Mouse (Mus musculus) limb, embryonic 12.5 days (tissue): ENCODE results near the gene Trim2. TPM values are rescaled to one million over a fixed set of nuclear protein-coding genes. Genes with fewer than 3 reads are reported as not detected.

ENCODE experiments used
- ATAC-seq: fragments of 200-750 bp; cut with Nextera tagmentation; 2 replicates; pipeline ENCODE4 v1.8.0; 2017; ENCODE audit warnings: low read depth, moderate TSS enrichment; ENCODE audit not compliant: insufficient number of reproducible peaks, insufficient read depth, low FRiP score, low TSS enrichment
- H3K27ac ChIP-seq: fragments of 300-500 bp; sonication (generic); 2 replicates; pipeline ENCODE4 v1.5.1; 2016; ENCODE audit warnings: mild to moderate bottlenecking, moderate library complexity
- H3K27me3 ChIP-seq: fragments of 300-500 bp; sonication (generic); 2 replicates; pipeline ENCODE4 v1.6.1; 2016; ENCODE audit warnings: mild to moderate bottlenecking, moderate library complexity
- H3K36me3 ChIP-seq: fragments of 300-500 bp; sonication (generic); 2 replicates; pipeline ENCODE4 v1.6.1; 2016; ENCODE audit warnings: mild to moderate bottlenecking, moderate library complexity
- H3K4me1 ChIP-seq: fragments of 300-500 bp; sonication (generic); replicated peaks from 2 replicates; pipeline ENCODE4 v1.6.1; 2016
- H3K4me2 ChIP-seq: fragments of 300-500 bp; sonication (generic); 2 replicates; pipeline ENCODE4 v1.6.1; 2016; ENCODE audit warnings: mild to moderate bottlenecking, moderate library complexity
- H3K4me3 ChIP-seq: fragments of 300-500 bp; sonication (generic); replicated peaks from 2 replicates; pipeline ENCODE4 v1.5.1; 2016; ENCODE audit warnings: mild to moderate bottlenecking
- H3K9ac ChIP-seq: fragments of 300-500 bp; sonication (generic); replicated peaks from 2 replicates; pipeline ENCODE4 v1.6.1; 2016; ENCODE audit warnings: mild to moderate bottlenecking, moderate library complexity
- H3K9me3 ChIP-seq: fragments of 300-500 bp; sonication (generic); 2 replicates; pipeline ENCODE4 v1.6.1; 2016; ENCODE audit warnings: mild to moderate bottlenecking, moderate library complexity
- WGBS: fragments of 180-500 bp; shearing (Covaris S2); methylation state at CpG from one replicate; pipeline ENCODE4 v1.1.7; 2016; 5-methylcytosine and 5-hydroxymethylcytosine counted together
- polyA plus RNA-seq: library from polyadenylated mRNA; unstranded; fragments of >200 nt; fragmentation: Nextera tagmentation; extraction: Ambion mirVana; gene quantifications from 2 replicates; pipeline ENCODE4 v1.2.1, GENCODE M21; 2016

The Trim2 gene
- polyA plus RNA-seq, 1 experiment from 2014 or later = 18.5 TPM

GRCm38 (mm10) chr3:84218498-84218897 lies 88.2 kb downstream of the Trim2 start:
- no peak overlapping the region for H3K4me3 ChIP-seq
- H3K27me3 ChIP-seq = no peaks in the 10 kb centered on the region
- H3K4me1 ChIP-seq = peaks cover 16% of the 10 kb centered on the region
- no peaks in the 10 kb centered on the region for H3K9me3 ChIP-seq
- peak; percentile 21; the same call in 1 of the 2 replicates for ATAC-seq
- peak overlapping the region; percentile 13; the same call in 1 of the 2 replicates for H3K4me2 ChIP-seq
- WGBS = 54% methylated on average over 2 of the region's 2 CpGs
- no peak overlapping the region for H3K27ac ChIP-seq
- no peak overlapping the region for H3K9ac ChIP-seq
- H3K36me3 ChIP-seq = no peaks in the 10 kb centered on the region

- Histone ChIP-seq H3K27me3 (no peaks in the 10 kb centered on the region), H3K36me3 (no peaks in the 10 kb centered on the region), H3K9me3 (no peaks in the 10 kb centered on the region), H3K4me1 (peaks cover 16% of the 10 kb centered on the region), H3K27ac (0 out of 2 replicates have a peak overlapping the region, but pooled peaks have one; percentile 18), H3K9ac (no peak overlapping the region), H3K4me2 (peak overlapping the region; percentile 13; the same call in 1 of the 2 replicates), H3K4me3 (no peak overlapping the region)
- no peak for ATAC-seq
- 50% methylated on average over 4 of the region's 4 CpGs for WGBS
Measured at GRCm38 (mm10) chr3:84217961-84218351, 88.7 kb downstream of the Trim2 start.

GRCm38 (mm10) chr3:84217118-84217960 lies 89.3 kb downstream of the Trim2 start:
- Histone ChIP-seq H3K36me3 (no peaks in the 10 kb centered on the region), H3K27me3 (no peaks in the 10 kb centered on the region), H3K4me2 (0 out of 2 replicates have a peak overlapping the region, but pooled peaks have one; percentile 13), H3K4me1 (peaks cover 16% of the 10 kb centered on the region), H3K9me3 (no peaks in the 10 kb centered on the region), H3K4me3 (no peak overlapping the region), H3K27ac (0 out of 2 replicates have a peak overlapping the region, but pooled peaks have one; percentile 18), H3K9ac (no peak overlapping the region)
- WGBS = 66% methylated on average over 12 of the region's 12 CpGs
- ATAC-seq = no peak

- no peak for ATAC-seq
Measured at GRCm38 (mm10) chr3:84215743-84216360, 90.8 kb downstream of the Trim2 start.

GRCm38 (mm10) chr3:84215253-84215652 lies 91.4 kb downstream of the Trim2 start:
- H3K36me3 ChIP-seq = no peaks in the 10 kb centered on the region
- 75% methylated on average over 9 of the region's 9 CpGs for WGBS
- H3K4me3 ChIP-seq = no peak overlapping the region
- H3K27me3 ChIP-seq = no peaks in the 10 kb centered on the region
- no peaks in the 10 kb centered on the region for H3K9me3 ChIP-seq
- H3K4me1 ChIP-seq = peaks cover 16% of the 10 kb centered on the region
- no peak overlapping the region for H3K27ac ChIP-seq
- ATAC-seq = no peak
- no peak overlapping the region for H3K4me2 ChIP-seq
- H3K9ac ChIP-seq = no peak overlapping the region

More at GRCm38 (mm10) chr3:84215743-84216360, 90.8 kb downstream of the Trim2 start:
- Histone ChIP-seq H3K36me3 (no peaks in the 10 kb centered on the region), H3K4me3 (no peak overlapping the region), H3K9ac (no peak overlapping the region), H3K9me3 (no peaks in the 10 kb centered on the region), H3K27me3 (no peaks in the 10 kb centered on the region), H3K27ac (no peak overlapping the region), H3K4me2 (no peak overlapping the region), H3K4me1 (peaks cover 16% of the 10 kb centered on the region)
- WGBS = 78% methylated on average over 15 of the region's 15 CpGs

- WGBS = 85% methylated on average over 6 of the region's 6 CpGs
- H3K27me3 ChIP-seq = no peaks in the 10 kb centered on the region
Measured at GRCm38 (mm10) chr3:84214501-84214900, 92.2 kb downstream of the Trim2 start.

GRCm38 (mm10) chr3:84211340-84211875 lies 95.3 kb downstream of the Trim2 start:
- 85% methylated on average over 7 of the region's 7 CpGs for WGBS
- H3K4me2 ChIP-seq = no peak overlapping the region

More at GRCm38 (mm10) chr3:84214501-84214900, 92.2 kb downstream of the Trim2 start:
- Histone ChIP-seq H3K4me3 (no peak overlapping the region), H3K9ac (no peak overlapping the region), H3K9me3 (no peaks in the 10 kb centered on the region), H3K4me1 (peaks cover 16% of the 10 kb centered on the region), H3K4me2 (no peak overlapping the region), H3K27ac (no peak overlapping the region), H3K36me3 (no peaks in the 10 kb centered on the region; the same call in 1 of the 2 replicates)
- ATAC-seq = no peak

GRCm38 (mm10) chr3:84208917-84209513 lies 97.7 kb downstream of the Trim2 start:
- Histone ChIP-seq H3K4me3 (no peak overlapping the region), H3K27ac (no peak overlapping the region), H3K4me1 (no peaks in the 10 kb centered on the region), H3K9ac (no peak overlapping the region), H3K9me3 (no peaks in the 10 kb centered on the region), H3K4me2 (no peak overlapping the region), H3K36me3 (peaks cover 13% of the 10 kb centered on the region; the same call in 1 of the 2 replicates), H3K27me3 (no peaks in the 10 kb centered on the region)
- ATAC-seq = no peak
- 90% methylated on average over 7 of the region's 7 CpGs for WGBS

More at GRCm38 (mm10) chr3:84211340-84211875, 95.3 kb downstream of the Trim2 start:
- Histone ChIP-seq H3K36me3 (peaks cover 13% of the 10 kb centered on the region; the same call in 1 of the 2 replicates), H3K27ac (no peak overlapping the region), H3K27me3 (no peaks in the 10 kb centered on the region), H3K4me1 (0 out of 2 replicates have a peak, but pooled peaks cover 2% of the 10 kb centered on the region), H3K9ac (no peak overlapping the region), H3K9me3 (no peaks in the 10 kb centered on the region), H3K4me3 (no peak overlapping the region)
- no peak for ATAC-seq

GRCm38 (mm10) chr3:84208475-84208874 lies 98.2 kb downstream of the Trim2 start:
- 90% methylated on average over 7 of the region's 7 CpGs for WGBS
- Histone ChIP-seq H3K4me3 (no peak overlapping the region), H3K27me3 (no peaks in the 10 kb centered on the region), H3K27ac (no peak overlapping the region), H3K9me3 (no peaks in the 10 kb centered on the region), H3K4me2 (no peak overlapping the region), H3K9ac (no peak overlapping the region), H3K36me3 (peaks cover 13% of the 10 kb centered on the region; the same call in 1 of the 2 replicates), H3K4me1 (no peaks in the 10 kb centered on the region)
- no peak for ATAC-seq

GRCm38 (mm10) chr3:84207366-84207765 lies 99.3 kb downstream of the Trim2 start:
- H3K4me3 ChIP-seq = no peak overlapping the region
- H3K9ac ChIP-seq = no peak overlapping the region
- no peaks in the 10 kb centered on the region for H3K27me3 ChIP-seq
- H3K36me3 ChIP-seq = peaks cover 13% of the 10 kb centered on the region; the same call in 1 of the 2 replicates
- H3K4me2 ChIP-seq = no peak overlapping the region
- H3K4me1 ChIP-seq = no peaks in the 10 kb centered on the region
- 50% methylated on average over 2 of the region's 2 CpGs for WGBS
- no peak overlapping the region for H3K27ac ChIP-seq
- ATAC-seq = no peak
- H3K9me3 ChIP-seq = no peaks in the 10 kb centered on the region
